Mouse (Mus musculus) G1E (cell line): ENCODE results near the gene Ctbs. TPM values are rescaled to one million over a fixed set of nuclear protein-coding genes. Genes with fewer than 3 reads are reported as not detected.

Source experiments
- ATAC-seq: 2 replicates; pipeline ENCODE4 v1.8.0; 2016; ENCODE audit warnings: mild to moderate bottlenecking; ENCODE audit not compliant: insufficient number of reproducible peaks, poor library complexity, low FRiP score, severe bottlenecking; ENCODE audit errors: extremely low read depth
- DNase-seq: peaks from one replicate; pipeline ENCODE4 v3.0.0; 2012; ENCODE audit warnings: low spot score
- H3K27me3 ChIP-seq: 2 replicates; pipeline ENCODE4 v1.6.1; 2012; ENCODE audit warnings: mild to moderate bottlenecking, low read length, inconsistent platforms; ENCODE audit not compliant: insufficient read depth
- H3K36me3 ChIP-seq: replicated peaks from 2 replicates; pipeline ENCODE3; 2012; ENCODE audit warnings: mild to moderate bottlenecking, inconsistent platforms
- H3K4me1 ChIP-seq: 2 replicates; pipeline ENCODE4 v1.6.1; 2012; ENCODE audit warnings: low read depth, low read length, inconsistent platforms, mixed read lengths; ENCODE audit not compliant: insufficient read depth
- H3K4me3 ChIP-seq: 2 replicates; pipeline ENCODE4 v1.5.1; 2012; ENCODE audit warnings: low read depth, mild to moderate bottlenecking, inconsistent platforms, low read length, moderate library complexity, mixed read lengths
- H3K9me3 ChIP-seq: replicated peaks from 2 replicates; pipeline ENCODE4 v1.6.1; 2012; ENCODE audit warnings: inconsistent platforms
- CTCF ChIP-seq: IDR thresholded peaks from 2 replicates; pipeline ENCODE4 v1.5.1; 2012; ENCODE audit warnings: low read depth, low read length, inconsistent platforms, mixed read lengths
- GATA1 ChIP-seq: IDR thresholded peaks from 2 replicates; pipeline ENCODE4 v1.6.1; 2012; ENCODE audit warnings: borderline replicate concordance, low read length, inconsistent platforms, mixed read lengths
- GATA2 ChIP-seq: IDR thresholded peaks from 2 replicates; pipeline ENCODE4 v1.6.1; 2012; ENCODE audit warnings: low read depth, low read length, inconsistent platforms, borderline replicate concordance
- POLR2AphosphoS5 ChIP-seq: IDR thresholded peaks from 2 replicates; pipeline ENCODE4 v1.6.1; 2012; ENCODE audit warnings: low read depth, low read length, inconsistent platforms; ENCODE audit not compliant: insufficient replicate concordance
- TAL1 ChIP-seq: conservative IDR thresholded peaks from 2 replicates; pipeline ENCODE4 v1.6.1; 2012; ENCODE audit warnings: low read depth, low read length, inconsistent platforms, mixed read lengths
- polyA plus RNA-seq: library from polyadenylated mRNA; stranded (reverse); fragments of >175 nt; gene quantifications from 2 replicates; pipeline ENCODE4 v1.2.3, GENCODE M21; 2012
- total RNA-seq, 2 experiments: library from RNA; stranded (forward) in 1 of 2; stranded (reverse) in 1 of 2; fragments of 200-1000 nt in 1 of 2; fragments of >200 nt in 1 of 2; fragmentation: Nextera tagmentation in 1 of 2; gene quantifications; 2 replicates each; pipeline ENCODE4 v1.2.3; 2014 to 2017

Ctbs gene
- total RNA-seq (2014; fragmentation: Nextera tagmentation) (27.6 and 40.9 TPM in 2 replicates), total RNA-seq (2017) (14.7 and 16.7 TPM in 2 replicates), polyA plus RNA-seq (20.5 and 27.5 TPM in 2 replicates)

DNA sequence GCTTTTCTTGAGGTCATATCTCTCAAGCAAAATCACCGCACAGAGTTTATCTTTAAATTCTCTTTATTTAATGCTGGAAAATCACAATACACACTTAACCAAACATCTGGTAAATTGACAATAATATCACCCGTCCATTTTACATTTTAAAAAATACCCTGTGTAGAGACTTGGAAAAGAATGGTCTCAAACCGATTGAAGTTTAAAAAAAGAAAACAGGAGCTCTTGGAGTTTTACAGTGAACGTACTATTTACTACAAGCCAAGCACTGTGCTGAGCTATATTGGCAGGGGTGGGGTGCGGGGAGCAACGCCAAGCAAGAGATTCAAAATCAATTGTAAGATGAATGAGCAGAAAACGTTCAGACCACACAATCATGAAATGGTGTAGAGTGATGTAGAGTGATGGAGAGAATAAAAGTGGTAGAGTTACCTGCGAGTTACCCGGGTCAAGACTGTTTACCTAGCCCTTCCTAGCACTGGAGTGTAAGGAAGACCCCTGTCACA lies at the start of gene Ctbs:
TSS of gene Ctbs (plus strand) at position 51 of the 506 bp plus-strand sequence.
- Histone ChIP-seq H3K27me3 (no peaks in the 10 kb centered on the region), H3K9me3 (peaks cover 6% of the 10 kb centered on the region), H3K4me1 (peaks cover 21% of the 10 kb centered on the region), H3K4me3 (peak within 1 kb of the TSS; percentile 87), H3K36me3 (peaks cover 24% of the 10 kb centered on the region)
- TF ChIP-seq CTCF (no peak), POLR2AphosphoS5 (no peak), GATA2 (no peak), TAL1 (no peak), GATA1 (no peak)
- ATAC-seq (no peak), DNase-seq (no peak)

DNA sequence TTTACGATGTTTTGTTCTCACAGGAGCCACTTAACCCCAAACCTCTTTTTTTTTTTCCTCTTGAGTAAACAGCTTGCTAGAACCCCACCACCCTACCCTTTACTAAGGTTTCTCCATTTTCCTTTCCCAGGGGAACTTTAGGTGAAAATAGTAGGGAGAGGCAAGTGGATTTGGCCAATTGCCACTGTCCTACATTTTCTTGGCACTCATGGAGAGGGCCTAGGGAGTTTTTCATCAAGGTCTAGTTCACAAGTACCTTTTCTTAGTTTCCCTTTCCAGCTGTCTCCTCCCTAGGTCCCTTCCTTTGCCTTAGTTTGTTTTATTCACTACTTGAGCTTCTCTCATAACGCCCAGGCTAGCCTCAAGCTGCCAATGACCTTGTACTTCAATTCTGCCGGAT lies 45.8 kb upstream of the Ctbs start:
- peak; percentile 12 for DNase-seq
- no peak for TF ChIP-seq GATA1
- no peak for TF ChIP-seq CTCF
- TF ChIP-seq POLR2AphosphoS5: no peak
- TF ChIP-seq GATA2: no peak
- no peak for TF ChIP-seq TAL1

DNA sequence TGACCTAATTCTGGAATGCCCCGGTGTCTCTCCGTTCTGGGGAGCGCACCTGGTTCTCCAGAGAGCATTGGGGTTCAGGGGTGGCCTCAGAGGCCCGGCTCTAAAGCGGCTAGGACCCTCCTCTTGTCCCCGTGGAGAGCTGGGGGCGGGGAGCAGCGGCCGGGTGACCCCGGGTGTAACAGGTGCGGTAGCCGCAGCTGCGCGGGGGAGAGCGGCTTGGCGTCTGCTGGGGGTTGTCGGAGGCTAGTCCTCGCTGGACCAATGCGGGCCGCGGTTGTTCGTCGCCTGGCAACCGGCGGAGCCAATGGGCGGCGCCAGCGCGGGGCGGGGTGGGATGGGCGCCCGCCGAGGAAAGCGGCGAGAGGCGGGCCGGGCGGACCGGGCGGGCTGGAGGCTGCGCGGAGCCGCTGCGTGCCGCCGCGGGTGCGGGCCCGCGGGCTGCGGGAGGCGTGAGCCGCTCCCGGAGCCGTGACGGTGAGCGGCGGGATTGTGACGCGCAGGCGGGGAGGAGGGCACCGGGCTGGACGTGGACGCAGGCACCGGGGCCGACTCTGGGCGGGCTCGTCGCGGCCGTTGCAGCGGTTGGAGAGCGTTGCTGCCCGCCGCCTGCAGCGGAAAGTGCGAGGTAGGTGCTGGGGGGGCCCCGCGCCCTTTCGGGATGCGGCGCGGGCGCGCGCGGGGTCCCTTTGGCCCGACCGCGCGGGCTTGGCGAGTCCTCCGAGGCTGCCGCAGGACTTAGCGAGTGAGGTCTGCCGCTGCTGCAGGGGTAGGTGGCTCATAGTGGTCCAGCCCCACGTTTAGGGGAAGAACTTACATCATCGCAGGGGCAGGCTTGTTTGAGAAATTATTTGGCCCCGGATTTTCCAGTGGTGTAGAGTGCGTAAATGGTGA lies 45.0 kb upstream of the Ctbs start, which contains the start of gene Ssx2ip:
TSS of gene Ssx2ip (plus strand) at position 332 of the 891 bp plus-strand sequence.
- 0 out of 2 replicates have a peak, but pooled peaks cover 5% of the 10 kb centered on the region for H3K9me3 ChIP-seq
- H3K4me3 ChIP-seq: peak within 1 kb of the TSS; percentile 99
- H3K4me1 ChIP-seq: peaks cover 52% of the 10 kb centered on the region
- peak; percentile 100 for DNase-seq
- no peak for TF ChIP-seq POLR2AphosphoS5
- no peak for TF ChIP-seq TAL1
- TF ChIP-seq GATA2: no peak
- no peak for TF ChIP-seq GATA1
- no peak for TF ChIP-seq CTCF
- peak; percentile 85 for ATAC-seq
- H3K27me3 ChIP-seq: no peaks in the 10 kb centered on the region
- H3K36me3 ChIP-seq: peaks cover 32% of the 10 kb centered on the region

More for the DNA sequence above, 45.8 kb upstream of the Ctbs start:
- Histone ChIP-seq H3K36me3 (peaks cover 26% of the 10 kb centered on the region), H3K4me1 (peaks cover 46% of the 10 kb centered on the region), H3K9me3 (0 out of 2 replicates have a peak, but pooled peaks cover 5% of the 10 kb centered on the region), H3K27me3 (no peaks in the 10 kb centered on the region), H3K4me3 (peak overlapping the region; percentile 99)
- ATAC-seq: no peak

DNA sequence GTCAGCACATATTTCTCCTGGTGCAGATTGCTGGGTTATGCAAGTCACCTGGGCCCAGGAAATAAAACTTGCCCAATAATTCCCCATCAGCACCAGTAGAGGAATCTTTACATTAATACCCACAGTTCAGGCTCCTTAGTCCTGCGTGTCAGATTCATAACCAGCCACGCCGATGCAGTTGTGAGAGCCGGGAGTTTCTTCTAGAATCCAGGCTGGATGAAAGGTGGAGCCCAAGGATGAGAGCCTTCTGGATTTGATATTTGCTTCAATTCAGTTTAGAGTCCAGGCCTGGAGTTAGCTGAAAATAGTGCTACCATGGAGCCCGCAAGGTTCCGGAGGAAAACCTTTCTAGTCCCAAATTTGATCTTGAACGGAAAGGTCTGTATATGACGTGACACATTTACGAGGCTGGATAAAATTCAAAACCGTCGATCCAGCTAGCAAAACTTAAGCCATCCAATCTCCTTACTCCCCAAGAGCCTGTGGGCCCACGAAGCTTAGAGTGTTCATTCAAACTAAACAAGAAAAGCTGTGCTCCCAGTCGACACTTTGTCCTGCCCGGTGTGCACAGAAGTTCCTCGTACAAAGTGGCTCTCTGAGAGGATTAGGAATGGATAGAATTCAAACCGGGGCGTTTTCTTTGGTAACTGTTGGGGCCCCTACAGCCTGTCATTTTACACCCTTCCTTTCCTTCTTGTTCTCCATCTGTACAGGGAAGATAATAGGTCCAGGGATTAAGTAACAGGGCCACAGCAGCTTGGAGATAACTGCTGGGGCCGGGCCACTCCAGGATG lies 44.2 kb upstream of the Ctbs start:
- peaks cover 59% of the 10 kb centered on the region for H3K4me1 ChIP-seq
- no peaks in the 10 kb centered on the region for H3K27me3 ChIP-seq
- peaks cover 38% of the 10 kb centered on the region for H3K36me3 ChIP-seq
- H3K4me3 ChIP-seq: peak overlapping the region; percentile 99
- H3K9me3 ChIP-seq: 0 out of 2 replicates have a peak, but pooled peaks cover 5% of the 10 kb centered on the region
- TF ChIP-seq TAL1 (peak; percentile 30), GATA2 (no peak), GATA1 (no peak), CTCF (no peak)
- ATAC-seq: peak; percentile 52
- DNase-seq: peak; percentile 41

DNA sequence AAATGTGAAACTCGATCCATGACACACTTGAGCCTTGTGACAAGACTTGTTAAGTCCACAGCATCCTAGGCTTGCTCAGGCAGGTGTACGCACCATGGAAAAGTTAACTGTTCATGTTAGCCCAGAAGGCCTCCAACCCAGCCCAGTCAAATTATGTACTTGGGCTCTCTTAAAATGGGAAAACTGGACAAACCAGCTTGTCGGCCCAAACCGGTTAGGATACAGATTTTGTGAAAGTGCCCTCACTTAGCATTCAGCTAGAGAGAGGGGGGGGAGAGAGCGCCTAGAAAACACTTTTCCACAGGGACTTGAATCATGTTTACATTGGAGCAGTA lies 43.6 kb upstream of the Ctbs start:
- TF ChIP-seq POLR2AphosphoS5: no peak
- H3K27me3 ChIP-seq: no peaks in the 10 kb centered on the region
- peak overlapping the region; percentile 99 for H3K4me3 ChIP-seq
- peaks cover 63% of the 10 kb centered on the region for H3K4me1 ChIP-seq
- peaks cover 42% of the 10 kb centered on the region for H3K36me3 ChIP-seq
- no peak for DNase-seq
- ATAC-seq: no peak
- H3K9me3 ChIP-seq: 0 out of 2 replicates have a peak, but pooled peaks cover 5% of the 10 kb centered on the region
